Mouse (Mus musculus) c-Kit-negative CD71-positive TER-119-positive erythroid progenitor cells, embryonic 14.5 days (primary cell): Measurements from ENCODE around the gene Rnf166.

Experiments used
- DNase-seq: peaks from one replicate; pipeline ENCODE4 v3.0.0-alpha.2; 2013; ENCODE audit warnings: low read depth, low spot score

The Rnf166 gene

GRCm38 (mm10) chr8:122469407-122469806 lies 6.5 kb downstream of the Rnf166 start:
- no peak for DNase-seq

DNA sequence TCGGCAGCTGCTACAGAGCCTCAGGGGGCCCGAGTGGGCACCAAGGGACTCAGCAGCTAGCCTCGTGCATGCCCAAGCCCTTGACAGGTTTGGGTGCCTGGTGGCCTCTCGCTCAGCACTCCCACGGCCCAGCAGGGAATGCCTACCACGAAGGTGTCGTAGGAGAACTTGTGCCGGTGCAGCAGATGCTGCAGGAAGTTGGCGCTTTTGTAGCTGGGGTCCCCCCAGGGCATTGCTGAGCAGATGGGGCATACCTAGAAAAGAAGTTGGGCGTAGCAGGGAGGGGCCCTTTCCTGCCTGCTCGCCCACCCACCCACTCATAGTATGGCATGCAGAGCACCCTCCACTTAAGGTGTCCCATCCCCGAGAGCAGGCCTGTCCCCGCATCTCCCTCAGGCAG lies 8.0 kb downstream of the Rnf166 start:
- DNase-seq: no peak

DNA sequence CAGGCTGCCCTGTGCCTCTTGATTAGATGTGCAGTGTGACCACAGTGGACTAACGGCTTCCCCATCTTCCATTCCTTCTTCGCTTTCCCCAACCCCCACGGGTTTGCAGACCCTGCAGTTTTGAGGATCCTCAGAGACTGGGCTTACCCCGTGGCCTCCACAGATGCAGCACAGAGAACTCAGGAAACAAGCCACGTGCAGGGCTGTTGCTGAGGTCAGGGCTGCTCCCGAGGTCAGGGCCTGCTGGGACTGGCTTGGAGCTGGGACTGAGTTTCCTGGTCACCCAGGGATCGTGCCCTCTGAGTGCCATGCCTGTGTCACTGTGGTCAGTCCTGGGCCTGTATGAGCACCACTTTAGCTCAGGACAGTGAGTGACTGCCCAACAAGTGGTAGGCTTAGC lies 10.9 kb downstream of the Rnf166 start:
- DNase-seq: no peak

DNA sequence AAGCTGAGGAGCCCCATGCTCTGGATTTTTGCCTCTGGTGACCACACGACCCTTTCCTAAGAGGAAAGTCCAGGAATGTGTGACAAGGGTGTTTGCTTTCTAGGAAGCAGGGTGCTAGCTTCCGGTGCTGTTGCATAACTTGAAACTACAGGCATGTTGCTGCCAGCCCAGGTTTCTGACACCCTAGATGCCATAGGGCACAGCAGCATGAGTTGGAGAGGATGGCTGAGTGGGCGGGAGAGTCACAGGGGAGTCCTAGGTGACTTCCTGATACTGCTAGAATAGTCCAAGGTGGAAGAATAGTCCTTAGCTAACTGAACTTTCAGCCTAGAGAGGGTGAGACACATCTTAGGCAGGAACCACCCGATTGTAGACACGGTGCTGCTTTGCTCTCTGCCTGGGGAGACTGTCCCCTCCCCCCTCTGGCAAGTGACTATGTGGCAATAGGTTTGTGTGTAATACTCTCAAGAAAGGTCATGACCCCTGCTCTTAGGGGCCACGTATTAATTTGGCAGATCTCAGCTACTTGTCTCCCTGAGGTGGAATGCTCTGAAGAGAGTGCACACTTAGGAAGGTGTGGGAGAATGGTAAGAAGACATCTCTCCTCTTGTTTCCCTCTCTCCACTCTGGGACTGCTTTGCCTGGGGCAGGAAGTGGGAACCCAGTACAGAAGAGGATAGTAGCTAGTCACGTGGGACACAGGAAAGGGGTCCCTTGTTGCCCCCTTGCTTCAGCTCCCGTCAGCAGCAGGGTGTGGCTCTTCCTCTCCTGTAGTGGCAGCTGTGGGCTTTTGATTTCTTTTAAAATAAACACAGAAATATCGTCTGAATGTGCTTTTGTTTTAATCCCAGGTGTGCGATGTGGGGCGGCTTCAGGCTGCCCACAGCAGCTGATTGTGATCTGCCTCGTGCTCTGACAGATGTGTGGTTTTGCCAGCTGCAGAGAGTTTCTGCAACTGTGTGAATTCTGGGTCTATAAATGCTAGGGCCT lies 11.9 kb downstream of the Rnf166 start:
- no peak for DNase-seq

DNA sequence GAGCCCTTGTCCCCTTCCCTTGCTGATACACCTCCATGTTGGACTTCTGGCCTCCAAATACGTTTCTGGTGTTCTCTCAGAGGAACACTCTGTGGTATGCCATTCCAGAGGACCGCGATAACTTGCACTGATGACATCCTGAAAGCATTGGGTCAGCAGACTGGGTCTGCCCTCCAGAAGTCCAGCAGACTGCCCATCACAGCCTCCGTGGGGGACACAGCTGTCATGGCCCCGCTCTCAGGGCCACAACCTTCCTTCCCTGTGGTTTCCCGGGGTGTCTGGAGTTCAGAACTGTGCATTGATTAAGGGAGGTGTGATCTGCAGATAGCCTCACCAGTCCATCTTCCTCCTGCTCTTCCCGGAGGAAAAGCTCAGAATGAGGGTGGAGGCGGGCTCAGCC lies 13.4 kb downstream of the Rnf166 start:
- no peak for DNase-seq

GRCm38 (mm10) chr8:122461473-122462148 lies 14.3 kb downstream of the Rnf166 start:
- DNase-seq: no peak

DNA sequence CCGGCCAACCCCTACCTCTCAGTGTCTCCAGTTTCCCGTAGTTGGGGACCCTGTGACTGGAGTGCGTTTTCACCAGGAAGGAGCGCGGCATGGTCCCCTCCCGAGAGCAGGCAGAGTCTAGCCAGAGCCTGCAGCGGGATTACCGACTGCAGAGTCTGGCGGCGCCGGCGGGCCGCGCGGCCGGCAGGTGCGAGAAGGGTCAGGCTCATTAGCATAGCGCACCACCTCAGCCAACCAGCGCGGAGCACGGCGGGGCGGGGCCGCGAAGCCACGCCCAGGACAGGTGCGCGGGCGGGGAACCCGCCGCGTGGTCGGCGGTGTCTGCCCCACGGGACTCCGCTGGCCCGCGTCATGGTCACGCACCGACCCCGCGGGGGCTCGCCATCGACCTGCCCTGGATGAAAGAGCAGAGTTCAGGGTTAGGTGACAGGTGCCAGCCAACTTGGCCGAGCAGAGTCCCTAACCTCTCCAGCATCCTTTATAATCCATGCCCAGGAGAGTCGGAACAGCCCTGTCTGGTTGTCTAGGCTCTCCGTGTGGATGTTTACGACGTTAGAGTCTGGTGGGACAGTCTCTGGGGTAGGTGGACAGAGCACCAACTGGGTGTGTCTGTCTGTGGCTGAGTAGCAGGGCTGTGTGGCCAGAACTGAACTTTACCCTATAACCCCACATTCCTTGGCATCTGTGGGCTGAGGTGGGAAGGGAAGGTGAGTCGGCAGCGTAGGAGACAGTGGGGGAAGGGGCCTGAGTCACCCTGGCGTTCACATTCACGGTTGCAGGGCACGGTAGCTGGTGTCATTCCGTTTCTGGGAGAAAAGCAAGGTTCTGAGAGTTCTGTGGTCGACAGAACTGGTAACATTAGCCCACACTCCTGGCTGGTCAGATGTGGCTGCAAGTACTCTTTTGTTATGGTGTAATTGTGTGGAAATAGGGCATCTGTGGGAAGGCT lies 15.1 kb downstream of the Rnf166 start, which contains the start of gene Snai3:
Gene Snai3, minus strand, starts transcription at position 210 of the 949 bp plus-strand sequence.
- DNase-seq: no peak

- DNase-seq: no peak
These were observed 15.9 kb downstream of the Rnf166 start for GRCm38 (mm10) chr8:122459990-122460389.

DNA sequence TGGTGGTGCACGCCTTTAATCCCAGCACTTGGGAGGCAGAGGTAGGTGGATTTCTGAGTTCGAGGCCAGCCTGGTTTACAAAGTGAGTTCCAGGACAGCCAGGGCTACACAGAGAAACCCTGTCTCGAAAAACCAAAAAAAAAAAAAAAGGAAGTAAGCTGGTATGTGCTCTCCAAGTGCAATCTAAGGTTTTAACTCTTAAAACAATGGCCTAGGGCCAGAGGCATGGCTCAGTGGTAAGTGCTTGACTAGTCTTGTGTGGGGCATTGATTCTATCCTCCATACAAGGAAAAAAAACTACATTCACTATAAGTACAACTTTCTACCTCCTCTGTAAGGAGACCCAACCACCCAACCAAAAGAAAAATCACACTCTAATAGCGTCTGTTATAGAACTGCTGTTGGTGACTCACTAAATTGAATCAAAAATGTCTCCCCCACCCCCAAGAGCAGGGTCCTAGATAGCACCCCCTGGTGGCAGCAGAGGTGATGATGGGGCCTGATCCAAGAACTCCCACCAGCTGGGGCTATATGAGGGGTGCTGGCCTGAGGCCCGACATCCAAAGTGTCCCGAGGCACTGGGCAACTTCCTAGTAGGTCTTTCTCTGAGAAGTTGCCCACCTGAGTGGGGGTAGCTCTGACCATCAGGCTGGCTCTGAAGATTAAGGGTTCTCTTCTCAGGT lies 16.5 kb downstream of the Rnf166 start:
- DNase-seq: no peak

DNA sequence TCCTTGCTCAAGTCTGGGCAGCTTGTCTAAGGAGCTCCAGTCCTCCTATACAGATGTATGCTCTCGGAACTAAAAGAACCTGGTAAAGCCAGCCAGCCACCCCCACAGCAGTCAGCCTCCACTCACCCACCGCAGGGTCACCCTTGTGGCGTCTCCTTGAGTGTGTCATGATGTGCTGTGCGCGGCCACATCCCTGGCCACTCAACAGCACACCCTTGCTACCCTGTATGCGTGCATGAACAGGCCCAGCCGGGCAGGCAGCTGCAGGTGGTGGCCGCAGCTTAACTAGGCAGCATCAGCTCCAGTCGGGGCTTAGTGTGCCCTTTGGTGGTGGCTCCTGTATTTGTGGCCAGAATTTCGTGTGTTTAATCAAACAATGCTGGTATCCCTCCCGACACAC lies 18.7 kb downstream of the Rnf166 start:
- DNase-seq: no peak

GRCm38 (mm10) chr8:122454409-122454808 lies 21.5 kb downstream of the Rnf166 start:
- no peak for DNase-seq

DNA sequence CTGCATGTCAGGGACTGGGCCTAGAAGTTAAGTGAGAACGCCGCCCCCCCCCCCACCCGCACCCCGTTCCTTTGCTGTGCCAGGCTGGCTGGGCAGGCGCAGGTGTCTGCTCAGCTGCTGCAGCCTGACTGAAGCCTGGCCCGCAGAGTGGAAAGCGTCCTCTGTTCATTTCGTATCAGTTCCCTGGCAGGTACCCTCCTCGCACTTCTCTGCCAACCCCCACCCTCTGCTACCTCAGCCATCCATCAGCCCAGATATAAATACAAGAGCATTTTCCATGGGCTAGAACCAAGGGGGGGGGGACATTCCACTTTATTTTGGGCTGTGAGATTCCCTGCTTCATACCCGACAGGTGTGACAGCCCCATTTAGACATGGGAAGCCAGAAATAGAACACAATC lies 23.7 kb downstream of the Rnf166 start:
- no peak for DNase-seq

- DNase-seq: no peak
These were observed 24.6 kb downstream of the Rnf166 start for GRCm38 (mm10) chr8:122451161-122451703.

DNA sequence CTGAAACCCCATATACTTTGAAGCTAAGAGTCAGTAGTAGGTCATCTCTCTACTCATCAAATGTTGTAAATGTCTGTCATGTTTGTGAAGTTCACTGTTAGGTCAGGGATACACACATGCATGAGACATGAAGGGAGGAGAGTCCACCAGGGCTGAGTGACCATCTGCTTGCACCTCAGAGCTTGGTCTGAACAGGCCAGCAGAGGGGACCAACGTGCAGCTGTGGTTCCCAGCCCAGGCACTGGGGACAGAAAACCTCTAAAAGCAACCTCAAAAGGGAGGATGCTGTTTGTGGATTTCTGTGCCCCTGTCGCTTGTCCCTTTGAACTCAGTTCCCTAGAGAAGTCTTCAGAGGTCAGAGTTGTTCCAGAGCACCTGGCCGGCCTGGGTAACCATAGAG lies 30.7 kb downstream of the Rnf166 start:
- DNase-seq: no peak

GRCm38 (mm10) chr8:122444058-122444748 lies 31.7 kb downstream of the Rnf166 start:
- peak; percentile 32 for DNase-seq

DNA sequence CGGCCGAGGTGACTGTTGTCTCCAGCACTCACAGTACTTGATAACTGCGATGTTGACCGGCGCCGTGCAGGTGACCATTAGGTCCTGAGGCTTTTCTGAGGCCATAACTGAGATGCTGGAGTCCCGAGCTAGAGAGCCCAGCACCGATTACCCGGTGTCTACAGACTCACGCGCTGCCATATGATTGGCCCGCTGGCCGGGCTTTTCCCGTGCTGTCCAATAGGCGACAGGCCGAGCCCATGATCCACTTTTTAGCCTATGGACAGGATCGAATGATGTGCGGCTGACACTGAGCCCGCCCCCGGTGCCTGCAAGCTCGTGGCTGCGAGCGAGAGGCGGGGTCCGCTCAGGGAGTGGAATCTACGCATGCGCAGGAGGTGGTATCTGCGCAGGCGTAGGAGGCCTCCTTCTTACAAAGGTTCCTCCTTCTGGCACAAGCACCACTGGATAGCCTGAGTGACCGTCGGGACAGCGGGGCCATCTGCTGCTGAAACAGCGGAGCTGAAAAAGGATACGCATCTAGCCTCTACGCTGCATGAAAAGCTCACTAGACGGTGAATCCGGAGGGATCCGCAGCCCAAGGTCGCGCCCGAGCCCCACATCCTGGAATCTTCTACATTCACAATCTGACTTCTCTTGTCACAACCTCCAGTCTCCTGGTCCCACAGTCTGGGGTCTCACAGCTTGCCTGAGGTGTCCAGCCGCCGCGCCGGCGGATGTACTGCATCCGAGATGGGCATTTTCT lies 32.4 kb downstream of the Rnf166 start, which contains the start of gene Mvd:
Gene Mvd, minus strand, starts transcription at position 161 of the 745 bp plus-strand sequence.
- DNase-seq: peak; percentile 94

- DNase-seq: no peak
These were observed 33.1 kb downstream of the Rnf166 start for GRCm38 (mm10) chr8:122442781-122443180.

DNA sequence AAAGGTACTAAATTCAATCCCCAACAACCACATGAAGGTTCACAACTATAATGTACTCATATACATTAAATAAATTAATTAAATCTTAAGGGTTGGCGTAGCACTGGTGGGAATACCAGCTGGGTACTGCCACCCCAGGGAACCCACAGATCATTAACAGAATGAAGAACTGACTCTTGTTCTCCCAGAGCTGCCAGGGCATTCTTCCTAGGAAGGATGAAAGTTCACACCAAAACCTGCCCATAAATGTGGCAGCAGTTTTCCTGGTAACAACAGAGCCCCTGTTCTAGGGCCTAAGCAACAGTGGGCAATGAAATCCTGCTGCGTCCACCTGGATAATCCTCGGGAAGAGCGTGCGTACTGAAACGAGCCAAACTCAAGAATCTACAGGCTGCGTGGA lies 33.5 kb downstream of the Rnf166 start:
- no peak for DNase-seq

DNA sequence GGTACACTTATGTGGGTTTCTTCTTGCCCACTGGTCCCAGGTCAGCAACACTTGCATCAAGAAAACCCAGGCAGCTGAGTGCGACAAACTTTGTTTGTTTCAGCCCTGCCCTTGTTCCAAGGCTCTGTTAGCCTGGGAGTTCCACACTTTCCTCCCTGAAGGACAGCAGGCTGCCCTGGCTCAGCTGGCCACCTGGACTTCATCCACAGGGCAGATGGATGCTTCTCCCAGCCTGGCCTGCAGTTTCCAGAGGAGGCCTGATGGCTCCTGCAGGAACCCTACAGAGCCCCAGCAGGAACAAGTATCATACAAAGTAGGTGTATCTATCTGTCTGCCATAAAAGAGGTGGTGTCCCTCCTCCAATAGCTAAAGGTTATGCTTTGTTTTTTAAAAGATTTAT lies 34.5 kb downstream of the Rnf166 start:
- DNase-seq: no peak
